Mouse (Mus musculus) neutrophil, adult 5-6 weeks (primary cell): ENCODE data around the gene Cela3b. TPM values are rescaled to one million over a fixed set of nuclear protein-coding genes. Genes with fewer than 3 reads are reported as not detected.

ENCODE experiments used
- ATAC-seq: fragments of 151-379, 151-347 bp; 2 replicates; pipeline ENCODE4 v1.8.0; 2017; ENCODE audit warnings: mild to moderate bottlenecking, moderate TSS enrichment; ENCODE audit not compliant: insufficient number of reproducible peaks, poor library complexity, low FRiP score, severe bottlenecking; ENCODE audit errors: extremely low read depth
- total RNA-seq: library from RNA; stranded (forward); fragments of 200-1000 nt; gene quantifications from 2 replicates; pipeline ENCODE4 v1.2.3, GENCODE M21; 2017

Gene Cela3b
- total RNA-seq, 1 experiment from 2014 or later = not detected

GRCm38 (mm10) chr4:137465125-137465787 is 34.9 kb upstream of the Cela3b start:
- no peak for ATAC-seq

GRCm38 (mm10) chr4:137461981-137462690 is 31.8 kb upstream of the Cela3b start:
- no peak for ATAC-seq

- ATAC-seq = no peak
These were observed 30.9 kb upstream of the Cela3b start for GRCm38 (mm10) chr4:137461217-137461616.

- no peak for ATAC-seq
These were observed 30.3 kb upstream of the Cela3b start for GRCm38 (mm10) chr4:137460676-137461075.

- no peak for ATAC-seq
These were observed 28.5 kb upstream of the Cela3b start for GRCm38 (mm10) chr4:137458861-137459260.

GRCm38 (mm10) chr4:137458310-137458709 is 28.0 kb upstream of the Cela3b start:
- no peak for ATAC-seq

- no peak for ATAC-seq
These were observed 27.0 kb upstream of the Cela3b start for GRCm38 (mm10) chr4:137457292-137457691.

- no peak for ATAC-seq
These were observed 26.2 kb upstream of the Cela3b start for GRCm38 (mm10) chr4:137456581-137456980.

- ATAC-seq = no peak
These were observed 24.2 kb upstream of the Cela3b start for GRCm38 (mm10) chr4:137454582-137454981.

GRCm38 (mm10) chr4:137453234-137453767 is 23.0 kb upstream of the Cela3b start, which contains the start of gene 1700013G24Rik:
Gene 1700013G24Rik, plus strand, starts transcription at chr4:137453284.
- ATAC-seq = no peak

GRCm38 (mm10) chr4:137452190-137452589 is 21.9 kb upstream of the Cela3b start:
- ATAC-seq = no peak

- no peak for ATAC-seq
These were observed 19.4 kb upstream of the Cela3b start for GRCm38 (mm10) chr4:137449715-137450114.

GRCm38 (mm10) chr4:137449132-137449531 is 18.8 kb upstream of the Cela3b start:
- no peak for ATAC-seq

- ATAC-seq = no peak
These were observed 18.3 kb upstream of the Cela3b start for GRCm38 (mm10) chr4:137448641-137449040.

GRCm38 (mm10) chr4:137448197-137448596 is 17.9 kb upstream of the Cela3b start:
- no peak for ATAC-seq

GRCm38 (mm10) chr4:137447363-137448196 is 17.2 kb upstream of the Cela3b start:
- no peak for ATAC-seq

GRCm38 (mm10) chr4:137445881-137446280 is 15.5 kb upstream of the Cela3b start:
- ATAC-seq = no peak

- ATAC-seq = no peak
These were observed 13.3 kb upstream of the Cela3b start for GRCm38 (mm10) chr4:137443625-137444024.

GRCm38 (mm10) chr4:137441332-137441731 is 11.0 kb upstream of the Cela3b start:
- ATAC-seq = no peak
